Mouse (Mus musculus): Measurements from ENCODE around the gene Erg.

The Erg gene

DNA sequence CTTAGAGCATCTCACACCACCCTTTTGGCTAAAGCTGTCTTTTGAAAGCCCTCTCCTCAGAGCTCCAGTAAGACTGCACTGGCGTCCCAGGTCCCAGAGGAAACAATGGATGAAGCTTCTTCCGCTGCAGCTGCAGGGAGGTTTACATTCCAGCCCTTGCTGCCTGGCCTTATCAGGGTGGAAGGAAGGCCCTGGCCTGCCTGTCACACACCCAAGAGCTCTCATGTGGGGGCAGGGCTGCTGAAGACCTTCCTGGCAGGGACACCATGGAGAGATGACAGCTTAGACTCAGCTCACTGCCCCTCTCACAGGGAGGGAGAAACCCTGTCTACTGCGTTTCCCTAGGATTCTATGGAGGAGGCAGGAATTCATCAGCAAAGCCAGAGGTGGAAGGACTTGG is 239.2 kb downstream of the Erg start:
- peak; percentile 80 for DNase-seq

DNA sequence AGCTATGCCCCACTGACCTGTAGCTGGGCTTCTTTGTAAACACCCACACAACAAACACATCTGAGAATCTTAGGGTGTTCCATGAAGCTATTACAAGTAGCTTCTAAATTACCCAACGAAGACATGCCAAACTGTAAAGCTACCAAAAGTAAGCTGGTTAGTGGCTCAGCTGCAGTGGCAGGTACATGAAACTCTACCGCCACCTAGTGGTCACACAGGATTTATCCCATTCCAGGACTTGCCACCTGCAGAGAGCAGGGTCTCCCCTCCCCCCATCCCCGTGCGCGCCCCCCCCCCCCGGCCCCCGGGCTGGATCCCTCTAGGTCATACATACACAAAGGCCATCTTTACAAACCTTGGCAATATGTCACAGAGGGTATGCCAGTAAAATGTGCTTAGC is 240.5 kb downstream of the Erg start:
- peak; percentile 81 for DNase-seq

DNA sequence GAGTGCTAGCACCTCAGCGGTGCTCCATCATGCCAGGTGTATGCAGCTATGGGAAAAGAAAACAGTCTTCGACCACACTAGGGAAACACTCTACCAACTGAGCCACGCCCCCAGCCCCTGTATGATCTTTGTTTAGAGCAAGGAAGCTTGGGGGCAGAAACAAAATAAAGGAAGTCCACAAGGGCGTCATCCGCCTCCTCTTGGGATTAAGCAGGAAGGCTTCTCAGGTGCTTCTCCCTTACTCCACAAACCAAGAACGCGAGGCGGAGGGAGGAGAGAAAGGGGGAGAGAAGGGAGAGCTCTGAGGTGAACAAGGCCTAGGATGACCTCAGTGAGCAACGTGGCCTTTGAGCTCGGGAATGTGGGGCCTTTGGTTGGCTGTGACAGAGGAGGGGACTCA is 241.4 kb downstream of the Erg start:
- peak; percentile 23 for DNase-seq

DNA sequence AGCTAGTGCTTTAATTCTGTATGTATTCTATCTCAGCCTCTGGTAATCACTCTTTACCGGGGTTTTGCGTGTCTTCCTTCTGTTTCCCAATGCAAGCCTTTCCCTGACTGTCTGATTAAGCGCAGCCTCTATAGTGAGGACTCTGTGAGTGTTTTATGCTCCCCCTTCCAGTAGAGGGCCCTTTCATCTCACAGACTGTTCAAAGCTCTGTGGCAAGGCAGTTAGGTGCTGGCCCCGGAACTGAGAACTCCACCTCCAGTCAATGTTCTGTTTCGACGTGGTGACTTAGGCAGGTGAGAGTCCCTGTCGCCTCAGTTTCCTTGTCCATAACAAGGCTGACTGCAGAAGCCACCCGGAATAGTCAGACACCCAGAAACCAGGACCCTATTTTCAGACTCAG is 244.4 kb downstream of the Erg start:
- DNase-seq: no peak

DNA sequence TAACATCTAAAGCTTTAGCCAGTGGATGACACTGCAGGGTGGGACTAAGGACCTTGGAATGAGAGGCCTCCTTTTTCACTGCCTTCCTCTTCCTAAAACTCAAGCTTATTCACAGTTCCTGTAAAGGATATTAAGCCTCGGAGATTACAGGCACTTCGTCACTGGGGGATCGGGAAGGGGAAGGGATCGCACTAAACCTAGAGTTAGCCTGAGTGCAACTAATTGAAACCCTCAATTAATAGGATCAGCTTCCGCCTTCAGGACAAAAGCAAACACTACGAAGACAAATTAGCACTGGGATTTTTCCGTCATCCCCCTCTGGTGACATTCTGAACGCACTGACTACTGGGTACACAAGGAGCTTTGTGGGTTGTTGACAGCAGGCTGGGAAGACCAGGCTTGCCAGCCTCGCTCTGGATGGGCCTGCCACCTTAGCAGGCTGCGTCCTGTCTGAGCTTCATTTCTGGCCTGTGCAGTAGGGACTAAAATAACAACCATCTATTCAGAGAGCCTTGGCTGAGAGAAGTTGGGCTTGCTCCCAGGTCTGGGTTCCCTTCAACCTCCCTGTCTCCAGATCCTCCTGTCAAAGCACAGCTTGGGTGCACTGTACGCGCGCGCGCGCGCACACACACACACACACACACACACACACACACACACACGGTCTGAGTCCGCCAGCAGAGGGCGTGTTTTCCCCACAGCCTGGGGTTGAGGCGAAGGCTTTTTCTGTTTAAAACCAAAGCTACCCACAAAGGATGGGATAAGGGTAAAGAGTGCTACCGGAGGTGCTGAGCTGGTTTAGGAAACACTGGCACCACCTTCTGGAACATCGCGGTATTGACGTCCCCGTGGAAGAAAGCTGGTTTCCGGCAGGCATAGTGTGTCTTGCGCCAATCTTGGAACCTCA is 245.3 kb downstream of the Erg start:
- DNase-seq: peak; percentile 87

DNA sequence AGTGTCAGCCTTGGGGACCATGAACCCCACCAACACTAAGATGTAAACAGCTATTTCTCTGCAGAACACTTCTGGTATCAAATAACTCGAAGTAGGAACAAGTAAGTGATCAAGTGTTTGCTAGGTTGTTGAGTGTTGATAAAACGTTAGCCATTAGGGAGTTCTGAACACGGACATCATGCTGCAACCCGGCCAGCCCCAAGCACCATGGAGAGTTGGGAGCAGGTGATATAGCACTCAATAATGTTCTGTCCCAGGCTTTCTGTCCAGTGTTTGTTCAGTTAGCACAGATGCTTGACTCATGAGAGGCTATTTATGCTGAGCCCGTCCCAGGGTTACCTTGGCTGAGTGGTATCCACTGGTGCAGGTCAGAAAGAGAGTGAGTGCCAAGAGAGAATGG is 254.2 kb downstream of the Erg start:
- no peak for DNase-seq

DNA sequence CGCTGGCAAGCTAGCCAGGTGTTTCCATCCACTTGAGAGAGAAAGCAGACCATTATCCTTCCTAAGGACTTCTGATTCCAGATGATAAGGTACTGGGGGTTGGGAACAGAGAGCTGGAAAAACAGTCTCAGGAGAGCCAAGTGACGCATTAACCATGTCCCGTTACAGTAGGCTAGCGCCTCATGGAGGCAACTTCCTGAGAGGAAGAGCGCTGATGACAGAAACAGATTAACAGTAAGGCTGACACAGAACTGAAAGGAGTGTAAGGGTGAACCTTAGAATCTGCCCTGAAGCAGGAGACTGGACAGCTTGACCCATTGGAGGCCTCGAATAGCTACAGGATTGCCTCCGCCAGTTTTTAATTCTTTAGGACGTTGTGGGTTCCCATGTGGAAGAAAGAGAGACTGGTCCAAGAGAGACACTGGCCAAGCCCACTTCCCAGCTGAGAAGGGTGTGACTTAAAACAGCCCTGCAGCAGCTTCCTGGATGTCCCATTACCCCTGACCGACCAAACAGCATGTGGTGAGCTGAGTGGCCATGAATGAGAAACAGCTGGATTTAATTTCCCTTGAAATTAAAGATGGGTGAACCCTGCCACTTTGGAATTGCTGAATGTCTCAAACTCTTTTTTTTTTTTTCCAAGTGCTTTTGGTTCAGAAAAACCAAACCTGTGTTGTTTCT is 264.3 kb downstream of the Erg start:
- DNase-seq: peak; percentile 38

Measured in kidney, postnatal 14 days (tissue).